Mouse (Mus musculus): Measurements from ENCODE around the gene Echdc1.
"Not testable (repeated sequence)": the region's sequence is repeated elsewhere in the genome, so short reads cannot be mapped to it uniquely, and the experiment has no call there.

The Echdc1 gene

DNA sequence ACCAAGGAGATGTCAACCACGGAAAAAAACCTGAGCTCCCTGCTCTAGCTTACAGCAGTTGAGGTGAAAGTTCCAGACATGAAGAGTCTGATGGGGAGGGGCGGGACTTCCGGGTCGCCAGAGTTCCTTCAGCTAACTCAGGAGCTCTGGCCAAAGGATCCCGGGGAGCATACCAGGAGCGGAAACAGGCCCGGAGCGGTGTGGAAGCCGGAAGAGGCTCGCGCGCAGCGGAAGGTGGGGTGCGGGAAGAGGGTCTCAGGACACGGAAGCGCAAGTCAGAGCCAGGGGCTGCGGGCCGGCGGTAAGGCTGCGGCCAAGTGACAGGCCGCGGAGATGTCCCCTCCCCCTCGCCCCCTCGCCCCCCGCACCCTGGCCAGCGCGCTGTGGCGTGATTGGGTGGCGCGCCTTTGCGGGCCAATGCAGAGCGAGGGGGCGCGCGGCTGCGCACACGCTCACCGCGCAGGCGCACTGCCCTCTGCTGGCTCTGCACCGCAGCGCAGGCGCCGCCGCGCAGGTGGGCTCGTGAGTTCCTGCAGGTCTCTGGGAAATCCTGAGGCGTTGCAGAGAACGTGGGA, at the start of gene Echdc1:
TSS of gene Echdc1 (plus strand) at position 103 of the 575 bp plus-strand sequence.
- DNase-seq (ENCODE audit: low spot score in 2 of 2) = peak; percentile 80

DNA sequence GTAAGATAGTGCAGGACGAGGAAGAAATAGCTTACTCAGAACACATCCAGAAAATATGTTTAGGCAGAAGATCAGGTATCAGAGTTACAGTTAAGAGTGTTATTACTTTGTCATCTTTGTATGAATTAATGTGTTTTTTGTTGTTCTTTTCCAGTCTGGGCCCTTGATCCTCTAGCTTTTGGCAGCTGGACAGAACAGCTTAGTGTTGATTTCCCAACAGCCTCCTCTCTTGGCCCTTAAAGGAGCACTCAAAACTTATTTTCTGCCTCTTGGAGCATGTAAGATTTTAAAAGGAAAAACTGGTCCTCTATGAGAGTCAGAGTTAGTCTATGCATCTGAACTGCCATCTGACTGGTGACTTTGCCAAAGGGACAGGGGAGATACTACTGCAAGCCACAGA, 31.2 kb upstream of the Echdc1 start:
- no peak for DNase-seq (ENCODE audit: low spot score in 2 of 2)

DNA sequence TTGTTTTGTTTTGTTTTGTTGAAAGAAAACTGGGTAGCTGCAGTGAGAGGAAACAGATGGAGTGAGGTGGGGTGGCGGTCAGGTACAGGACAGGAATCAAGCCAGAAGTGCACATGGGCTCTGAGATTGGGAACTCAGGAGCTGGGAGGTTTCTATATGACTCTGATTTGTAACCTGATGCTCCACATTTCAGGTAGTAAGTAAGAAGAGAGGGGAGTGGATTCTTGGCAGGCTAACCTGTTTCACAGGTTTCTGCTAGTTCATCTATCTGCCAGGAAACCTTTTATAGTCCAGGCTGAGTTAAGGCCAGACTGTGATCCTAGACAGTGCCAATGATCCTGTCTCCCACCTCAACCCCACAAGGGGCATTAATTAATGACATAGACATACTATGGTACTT, 27.2 kb upstream of the Echdc1 start:
- DNase-seq (ENCODE audit: low spot score in 2 of 2) = no peak

DNA sequence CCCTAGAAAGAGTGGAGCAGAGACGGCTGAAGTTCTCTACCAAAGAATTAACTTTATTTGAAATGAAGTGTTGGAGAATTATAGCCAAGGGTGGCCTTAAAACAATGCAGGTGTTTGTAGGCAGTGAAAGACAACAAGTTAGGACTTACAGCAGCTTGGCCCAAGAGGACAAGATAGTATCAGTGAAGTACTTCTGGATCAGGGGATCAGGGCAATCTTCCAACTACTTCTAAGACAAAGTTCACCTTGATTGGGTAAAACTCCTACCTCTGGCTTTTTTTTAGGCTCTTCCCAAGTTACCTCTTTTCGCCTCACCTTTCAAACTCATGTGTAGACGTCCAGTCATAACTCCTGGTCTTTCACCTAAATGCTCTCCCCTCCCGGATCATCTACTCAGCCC, 10.7 kb upstream of the Echdc1 start:
- no peak for DNase-seq (ENCODE audit: low spot score in 2 of 2)

DNA sequence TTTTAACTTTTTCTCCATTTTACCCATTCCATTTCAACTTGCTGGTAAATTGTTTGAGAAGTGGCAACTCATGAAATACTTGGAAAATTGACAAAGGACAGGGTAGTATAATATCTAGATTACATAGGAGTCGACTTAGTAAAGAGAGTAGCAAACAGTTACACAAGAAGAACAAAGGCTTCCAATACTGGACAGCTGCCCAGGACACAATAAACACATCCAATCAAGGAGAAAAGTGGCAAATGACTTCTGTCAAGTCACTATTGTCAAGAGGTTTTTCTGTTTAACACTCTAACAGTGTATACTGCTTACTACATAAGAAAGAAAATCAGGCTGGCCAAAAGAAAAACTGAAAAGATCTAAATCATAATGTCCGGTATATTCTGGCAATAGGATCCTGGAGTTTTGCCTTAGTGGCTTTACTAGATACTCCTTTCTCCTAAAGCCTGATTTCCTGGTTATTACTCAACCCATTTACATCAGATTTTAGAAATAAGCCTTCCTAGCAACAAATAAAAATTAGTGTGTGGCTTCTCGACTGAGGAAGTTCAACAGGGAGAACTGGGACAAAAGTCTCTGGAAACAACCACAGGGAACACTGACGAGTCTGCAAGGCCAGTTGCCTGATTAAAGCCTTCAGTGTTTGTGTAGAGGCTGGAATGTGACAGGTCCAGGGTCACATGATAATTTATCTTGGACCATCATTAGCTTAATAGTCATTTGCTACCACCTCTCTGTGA, 1.3 kb upstream of the Echdc1 start:
- no peak for DNase-seq (ENCODE audit: low spot score in 2 of 2)

DNA sequence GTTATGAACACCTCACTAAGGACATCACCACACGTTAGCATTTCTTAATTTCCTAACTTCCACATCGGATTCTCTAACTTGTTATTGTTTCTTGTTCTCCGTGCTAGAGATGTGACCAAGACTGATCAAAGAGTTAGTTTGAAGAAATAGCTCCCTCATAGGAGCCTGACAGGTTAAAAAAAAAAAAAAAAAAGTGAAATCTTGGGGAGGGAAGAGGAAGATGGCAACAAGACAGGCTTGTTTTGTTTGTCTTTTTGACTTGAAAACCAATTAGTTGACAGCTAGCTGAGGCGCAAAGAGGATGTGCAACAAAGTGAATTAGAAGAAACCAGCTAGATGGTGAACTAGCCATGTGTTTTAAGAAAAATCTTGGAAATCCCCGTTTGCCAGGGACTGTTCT, 939 bp downstream of the Echdc1 start:
- DNase-seq (ENCODE audit: low spot score in 2 of 2) = no peak

DNA sequence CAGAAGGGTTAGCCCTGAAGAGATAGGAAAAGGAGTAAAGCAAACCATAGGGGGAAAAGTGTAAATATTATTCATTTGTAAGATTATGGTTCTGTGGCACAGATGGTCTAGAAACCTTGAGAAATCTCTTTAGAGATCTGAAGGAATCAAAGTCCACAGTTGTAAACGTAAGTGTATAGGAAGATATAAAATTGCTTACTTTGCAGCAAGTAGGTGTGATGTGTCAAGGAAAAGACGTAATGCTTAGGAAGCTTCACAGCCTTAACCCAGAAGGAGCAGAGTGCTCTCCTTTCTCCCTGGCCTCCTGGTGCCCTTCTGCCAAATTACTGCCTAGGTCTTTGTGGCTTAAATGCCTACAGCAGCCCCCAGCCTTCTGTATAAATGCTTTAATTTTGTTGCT, 11.9 kb downstream of the Echdc1 start:
- no peak for DNase-seq (ENCODE audit: low spot score in 2 of 2)

DNA sequence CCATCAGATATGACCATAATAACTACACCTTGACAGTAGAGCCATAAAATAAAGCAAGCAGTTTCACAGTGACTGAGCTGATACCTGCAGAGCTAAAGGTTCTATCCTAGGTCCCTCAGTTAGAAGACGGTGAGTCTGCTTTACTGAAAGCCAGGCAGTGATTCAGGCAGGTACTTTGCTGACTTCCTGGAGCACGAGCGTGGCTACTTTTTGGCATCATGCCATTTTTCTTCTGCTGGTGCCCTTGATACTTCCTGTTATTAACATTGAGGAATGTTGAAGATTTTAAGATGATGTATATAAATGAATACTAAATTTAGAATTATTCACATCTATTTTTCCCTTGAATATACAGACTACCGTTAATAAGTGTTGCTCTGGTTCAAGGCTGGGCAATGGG, 20.9 kb downstream of the Echdc1 start:
- DNase-seq (ENCODE audit: low spot score in 2 of 2) = no peak

DNA sequence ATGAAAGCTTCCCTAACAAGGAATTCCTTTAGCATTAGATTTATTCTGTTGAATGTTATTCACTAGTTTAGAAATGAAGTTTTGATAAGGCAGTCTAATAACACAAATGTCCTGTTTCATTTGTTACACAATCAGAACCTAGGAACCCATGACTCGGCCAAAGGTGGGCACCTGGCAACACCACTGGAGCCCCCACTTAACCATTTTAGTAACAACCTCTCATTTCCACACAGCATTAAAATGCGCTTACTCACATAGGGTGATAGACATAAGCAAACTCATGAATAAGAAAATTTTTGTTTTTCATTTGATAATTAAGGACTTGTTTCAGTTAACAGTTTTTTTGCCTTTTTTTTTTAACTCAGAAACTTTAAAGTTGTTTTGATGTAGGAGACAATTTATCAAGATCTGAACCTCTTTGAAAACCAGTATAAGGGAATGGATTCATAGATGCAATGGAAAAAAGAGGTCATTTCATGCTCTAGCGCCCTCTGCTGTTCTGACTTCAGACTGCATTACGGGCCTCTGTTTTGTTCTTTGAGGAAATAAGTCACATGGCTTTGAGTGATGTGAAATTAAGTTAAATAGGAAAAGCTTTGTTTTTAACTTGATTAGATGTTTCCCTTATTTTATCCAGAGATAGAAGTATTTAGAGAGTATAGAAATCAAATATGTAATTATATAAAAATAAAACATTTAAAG, 25.5 kb downstream of the Echdc1 start:
- peak; percentile 32 to 42 for DNase-seq (ENCODE audit: low spot score in 2 of 2)

DNA sequence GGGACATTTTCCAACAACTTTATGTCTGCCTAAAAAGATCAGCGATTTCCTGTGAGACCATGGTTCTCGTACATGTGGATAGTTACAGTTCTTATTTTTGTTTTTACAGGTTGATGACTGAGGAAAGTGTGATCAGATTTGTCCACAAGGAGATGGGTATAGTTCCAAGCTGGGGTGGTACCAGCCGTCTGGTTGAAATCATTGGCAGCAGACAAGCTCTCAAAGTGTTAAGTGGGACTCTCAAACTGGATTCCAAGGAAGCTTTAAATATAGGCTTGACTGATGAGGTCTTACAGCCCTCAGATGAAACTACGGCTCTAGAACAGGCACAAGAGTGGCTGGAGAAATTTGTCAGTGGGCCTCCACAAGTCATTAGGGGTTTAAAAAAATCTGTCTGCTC, 31.3 kb downstream of the Echdc1 start:
- DNase-seq (ENCODE audit: low spot score in 2 of 2) = no peak

DNA sequence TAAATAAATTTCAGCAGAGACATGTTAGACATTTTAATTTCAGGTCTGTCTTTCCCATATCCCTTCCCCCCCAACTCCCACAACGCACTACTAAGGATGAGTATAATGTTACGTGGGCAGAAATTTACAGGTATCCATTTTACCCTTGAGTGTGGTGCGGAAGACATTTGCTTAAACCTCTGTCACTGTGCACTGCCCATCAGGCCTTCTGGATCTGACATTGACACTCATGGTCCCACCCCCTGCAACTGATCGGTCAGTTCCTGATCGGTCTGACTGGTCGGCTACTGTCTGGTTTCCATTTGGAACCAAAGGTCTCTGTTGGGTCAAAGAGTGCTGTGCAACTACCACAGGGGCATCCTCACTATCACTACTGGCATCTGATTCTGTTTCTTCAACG, 33.7 kb downstream of the Echdc1 start:
- no peak for DNase-seq (ENCODE audit: low spot score in 2 of 2)

DNA sequence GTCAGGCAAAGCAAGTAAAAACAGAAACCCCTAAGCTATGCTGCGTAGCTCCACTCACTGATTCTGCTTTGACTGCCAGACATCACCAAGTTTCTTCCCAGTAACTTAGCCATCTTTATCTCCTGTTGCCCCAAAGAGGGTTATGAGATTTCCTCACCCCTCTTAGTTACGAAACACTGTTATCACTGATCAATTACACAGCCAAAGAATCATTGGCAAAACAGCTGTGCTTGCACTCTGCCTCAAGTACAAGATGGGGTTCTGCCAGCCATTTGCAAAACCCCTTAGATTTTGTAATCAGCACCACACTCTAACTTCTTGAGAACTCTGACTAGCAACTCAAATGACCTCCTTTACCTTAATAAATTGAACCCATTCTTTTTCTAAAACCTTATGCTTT, 38.5 kb downstream of the Echdc1 start:
- no peak for DNase-seq (ENCODE audit: low spot score in 2 of 2)

DNA sequence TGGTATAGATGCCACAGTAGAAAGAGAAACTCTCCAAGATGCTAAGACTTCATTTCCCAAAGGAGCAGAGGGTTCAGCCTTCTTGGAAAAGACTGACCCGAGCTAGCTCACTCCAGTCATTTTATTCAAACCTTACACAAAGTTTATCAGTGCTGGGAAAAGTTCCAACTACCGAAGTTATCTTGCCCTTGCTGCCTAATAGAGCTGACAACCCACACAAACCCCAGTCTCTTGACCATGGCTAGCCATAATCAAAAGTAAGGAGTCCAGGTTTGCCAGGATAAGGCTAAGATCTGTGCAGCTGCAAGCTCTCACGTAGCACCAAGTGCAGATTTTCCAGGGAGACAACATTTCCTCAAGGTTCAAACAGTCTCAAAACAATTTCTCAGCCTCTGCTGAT, 39.6 kb downstream of the Echdc1 start:
- no peak for DNase-seq (ENCODE audit: low spot score in 2 of 2)

DNA sequence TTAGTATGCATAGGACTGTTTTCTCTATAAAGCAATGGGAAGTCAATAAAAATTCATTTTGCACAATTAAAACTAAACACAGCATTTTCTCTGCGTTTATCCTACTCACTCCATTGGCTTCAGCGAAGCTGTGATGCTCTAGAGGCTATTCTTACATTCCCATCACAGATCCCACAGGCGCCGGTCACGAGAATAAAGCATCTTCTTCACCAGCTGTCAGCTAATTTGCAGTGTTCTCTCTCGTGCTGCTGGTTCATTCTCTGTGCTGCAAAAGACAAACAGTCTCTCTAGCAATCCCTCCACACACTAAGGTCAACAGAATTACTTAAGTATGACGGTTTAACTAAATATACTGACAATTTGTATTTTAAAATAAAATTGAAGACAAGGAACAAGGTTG, 41.2 kb downstream of the Echdc1 start:
- DNase-seq (ENCODE audit: low spot score in 2 of 2) = peak; percentile 31 to 69

DNA sequence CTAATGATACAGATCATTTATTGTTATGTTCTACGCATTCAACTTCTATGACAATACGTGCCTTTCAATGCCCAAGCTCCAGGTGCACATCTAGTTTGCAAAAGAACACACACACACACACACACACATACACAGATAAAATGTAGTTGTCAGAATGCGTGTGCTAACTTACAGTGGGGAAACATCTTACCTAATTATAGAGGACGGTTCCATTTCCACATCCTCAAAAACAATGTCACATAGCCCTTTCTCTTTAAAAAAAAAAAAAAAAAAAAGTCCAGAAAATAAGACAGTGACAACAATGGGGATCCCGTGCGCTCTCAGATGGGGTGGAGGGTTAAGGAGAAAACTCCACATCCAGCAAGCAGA, 48.1 kb downstream of the Echdc1 start:
- no peak for DNase-seq (ENCODE audit: low spot score in 2 of 2)

DNA sequence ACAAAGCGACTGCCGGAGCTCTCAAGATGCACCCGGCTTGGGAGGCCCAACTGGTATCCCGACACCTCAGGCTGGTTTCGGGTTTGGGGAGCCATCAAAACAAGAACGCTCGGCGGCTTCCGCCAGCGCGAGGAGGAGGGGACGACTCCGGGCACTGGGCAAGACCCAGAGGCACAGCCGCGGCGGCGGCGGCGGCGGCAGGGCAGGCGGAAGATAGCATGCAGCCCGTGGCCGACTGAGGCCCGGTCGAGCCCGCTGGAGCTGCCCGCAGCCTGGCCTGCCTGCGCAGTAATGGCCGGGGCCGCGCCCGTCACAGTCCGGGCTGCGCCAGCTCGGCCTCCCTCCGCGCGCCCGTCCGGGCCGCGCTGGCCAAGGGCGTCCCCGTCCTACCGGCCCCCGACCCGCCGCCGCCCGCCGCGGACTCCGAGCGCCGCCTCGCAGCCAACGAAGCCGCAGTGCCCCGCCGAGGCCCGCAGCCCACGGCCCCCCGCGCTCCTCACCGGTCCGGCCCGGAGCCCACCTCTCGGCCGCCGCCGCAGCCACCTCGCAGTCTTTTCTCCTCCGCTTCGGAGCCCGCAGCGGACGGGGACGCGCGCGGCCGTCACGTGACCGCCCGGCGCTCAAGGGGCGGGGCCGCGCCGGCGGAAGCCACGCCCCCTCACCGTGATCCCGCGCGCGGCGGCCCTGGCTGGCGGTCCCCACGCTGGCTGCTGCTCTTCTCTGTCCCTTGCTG, 48.7 kb downstream of the Echdc1 start:
- peak; percentile 70 to 78 for DNase-seq (ENCODE audit: low spot score in 2 of 2)

DNA sequence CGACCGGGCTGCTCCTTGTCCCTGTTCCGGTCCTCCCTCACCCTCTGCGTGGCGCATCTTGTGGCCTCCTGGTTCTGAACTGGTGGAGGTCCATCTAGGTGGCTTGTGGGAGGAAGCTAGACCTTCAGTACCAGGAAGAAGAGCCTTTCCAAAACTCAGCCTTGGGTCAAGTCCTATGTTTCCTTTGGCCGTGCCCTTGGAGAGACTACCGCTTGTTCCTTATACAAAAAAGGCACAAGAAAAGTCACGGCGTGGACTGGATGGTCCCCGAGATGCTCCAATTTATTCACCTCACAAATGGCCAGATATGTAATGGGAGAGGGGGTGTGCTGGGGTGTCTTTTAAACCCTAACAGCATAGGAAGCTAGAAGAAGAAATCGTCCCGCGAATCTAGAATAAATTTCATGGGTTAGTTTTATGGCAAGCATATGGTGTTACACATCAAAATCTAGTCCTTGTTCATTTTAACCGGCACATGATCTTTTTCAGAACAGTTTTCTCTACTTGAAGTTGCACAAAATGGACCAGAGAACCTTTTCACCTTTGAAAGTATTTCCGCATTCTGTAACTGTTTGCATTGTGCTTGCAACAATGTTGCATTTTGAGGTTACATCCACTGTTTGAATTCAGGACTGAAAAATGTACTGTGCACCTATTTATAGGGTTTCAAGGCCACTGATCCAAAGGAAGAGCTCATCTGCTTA, 49.4 kb downstream of the Echdc1 start, which contains the start of gene Rnf146:
TSS of gene Rnf146 (minus strand) at position 246 of the 704 bp plus-strand sequence.
- no peak for DNase-seq (ENCODE audit: low spot score in 2 of 2)

DNA sequence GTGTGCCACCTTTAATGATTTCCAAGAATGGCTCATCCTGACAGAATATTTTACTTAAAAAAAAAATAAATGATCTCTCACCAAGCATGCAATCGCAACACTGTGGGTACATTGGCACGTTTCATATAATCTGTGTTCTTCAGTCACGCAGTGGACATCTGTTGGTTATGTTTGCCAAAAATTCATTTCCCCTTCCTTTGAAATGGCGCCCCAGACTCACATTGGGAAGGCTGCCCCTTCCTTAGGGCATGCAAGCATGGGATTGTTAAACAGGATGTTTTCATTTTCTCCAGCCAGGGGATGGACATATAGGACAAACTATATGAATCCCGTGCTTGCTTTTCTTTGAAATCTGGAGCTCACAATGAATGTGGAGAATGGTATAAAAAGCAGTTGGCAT, 61.1 kb downstream of the Echdc1 start:
- no peak for DNase-seq (ENCODE audit: low spot score in 2 of 2)

DNA sequence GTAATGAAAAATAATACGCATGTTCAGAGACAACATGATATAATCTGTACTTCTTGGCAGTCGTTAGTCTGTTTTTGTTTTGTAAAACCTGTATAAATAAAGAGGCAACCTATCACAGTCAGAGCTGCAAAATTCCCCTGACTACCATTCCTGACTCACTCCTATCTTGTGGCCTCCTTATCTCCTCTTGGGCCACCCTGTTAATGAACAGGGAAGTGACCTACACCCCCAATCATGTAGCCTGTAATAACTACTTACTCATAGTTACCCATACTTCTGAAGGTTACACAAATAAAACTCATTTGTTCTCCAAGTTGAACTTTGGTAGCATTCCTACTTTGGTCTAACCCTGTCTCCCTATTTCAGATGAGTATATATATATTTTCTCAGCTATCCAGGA, 68.6 kb downstream of the Echdc1 start:
- DNase-seq (ENCODE audit: low spot score in 2 of 2) = no peak

DNA sequence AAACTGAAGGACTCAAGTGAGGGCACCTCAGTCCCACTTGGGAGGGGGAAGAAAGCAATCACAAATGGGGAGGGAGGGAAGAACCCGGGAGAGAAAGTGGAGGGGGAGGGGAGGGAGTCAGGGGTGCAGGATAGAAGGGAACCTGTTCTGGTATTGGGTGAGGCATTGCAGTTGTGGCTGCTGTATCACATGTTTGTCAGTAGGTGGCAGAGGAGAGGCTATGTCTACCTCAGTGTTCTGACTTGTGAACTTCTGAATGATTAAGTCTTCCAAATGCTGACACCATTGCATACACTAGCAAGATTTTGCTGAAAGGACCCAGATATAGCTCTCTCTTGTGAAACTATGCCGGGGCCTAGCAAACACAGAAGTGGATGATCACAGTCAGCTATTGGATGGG, 81.9 kb downstream of the Echdc1 start:
- DNase-seq (ENCODE audit: low spot score in 2 of 2) = not testable (repeated sequence)
